Mouse (Mus musculus) kidney, postnatal 10 days (tissue): ENCODE data around the gene Scamp4.

Source experiments
- DNase-seq: peaks from one replicate; pipeline ENCODE4 v3.0.0; 2021; ENCODE audit warnings: mixed read lengths

Gene Scamp4

GRCm38 (mm10) chr10:80602698-80603325 lies at the start of gene Scamp4, which contains the start of gene Adat3:
Gene Scamp4, plus strand, starts transcription at chr10:80602872.
Gene Adat3, plus strand, starts transcription at chr10:80602880.
- DNase-seq: peak; percentile 97

DNA sequence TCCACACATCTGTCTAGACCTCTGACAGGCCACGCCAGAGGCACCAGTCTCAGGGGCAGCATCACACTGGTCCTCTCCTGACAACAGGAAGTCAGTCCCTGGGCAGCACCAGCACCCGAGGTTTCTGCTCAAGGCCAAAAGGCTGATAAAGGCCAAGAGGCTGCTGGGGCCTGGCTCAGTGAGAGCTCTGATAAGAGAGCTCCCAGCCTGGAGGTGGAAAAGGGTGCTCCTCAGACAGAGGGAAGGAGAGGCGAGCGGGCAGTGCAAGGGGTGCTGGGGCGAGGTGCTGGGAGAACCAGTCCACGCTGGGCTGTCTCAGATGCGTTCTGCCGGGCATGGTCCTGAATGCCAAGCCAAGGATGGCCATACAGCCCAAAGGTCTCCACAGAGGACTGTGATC lies 49.1 kb upstream of the Scamp4 start:
- DNase-seq: no peak

GRCm38 (mm10) chr10:80553997-80554396 lies 48.7 kb upstream of the Scamp4 start:
- DNase-seq: no peak

DNA sequence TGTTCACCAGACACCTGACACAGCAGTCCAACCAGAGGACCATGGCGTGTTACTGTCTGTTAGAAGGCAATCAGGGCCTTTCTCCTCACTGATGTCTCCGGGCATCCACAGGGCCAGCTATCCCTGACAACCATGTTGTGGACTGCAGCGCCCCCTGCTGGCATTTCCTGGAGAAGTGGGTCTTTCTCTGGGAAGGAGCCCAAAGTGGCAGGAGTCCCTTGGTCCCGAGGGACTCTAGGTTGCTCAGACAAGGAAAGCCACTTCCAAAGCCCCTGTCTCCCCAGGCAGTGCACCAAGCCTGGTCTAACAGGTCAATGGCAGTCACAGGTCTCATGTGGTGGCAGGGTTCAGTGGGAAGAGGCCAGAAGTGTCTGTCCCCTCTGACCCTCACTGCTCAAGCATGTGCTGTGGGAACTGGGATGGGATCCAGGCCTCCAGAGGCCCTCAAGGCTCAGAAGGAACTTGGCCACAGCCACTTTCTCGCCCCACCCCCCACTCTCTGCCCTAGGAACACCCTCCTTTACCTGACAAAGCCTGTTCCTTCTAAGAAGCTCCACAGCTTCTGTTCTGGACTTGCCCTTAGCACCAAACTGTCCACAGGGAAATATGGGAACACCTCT lies 45.2 kb upstream of the Scamp4 start:
- DNase-seq: peak; percentile 88

DNA sequence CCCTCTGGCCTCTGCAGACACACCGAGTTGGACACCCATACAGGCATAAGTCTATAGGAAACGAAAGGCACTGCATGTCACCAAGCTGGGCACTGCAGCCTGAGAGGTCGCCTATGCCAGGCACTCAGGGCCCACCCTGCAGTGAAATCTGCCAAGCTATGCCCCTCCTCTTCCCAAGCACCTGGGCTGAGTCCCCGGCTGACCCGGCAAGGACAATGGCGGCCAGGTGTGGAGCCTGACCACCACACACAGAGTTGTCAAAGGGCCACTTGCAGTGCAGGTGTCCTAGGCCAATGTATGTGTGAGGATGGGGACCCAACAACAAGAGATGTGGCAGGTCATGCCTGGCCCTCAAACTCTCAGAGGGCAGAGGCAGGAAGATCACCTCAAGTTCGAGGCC lies 43.2 kb upstream of the Scamp4 start:
- no peak for DNase-seq

GRCm38 (mm10) chr10:80560621-80561020 lies 42.1 kb upstream of the Scamp4 start:
- DNase-seq: no peak

GRCm38 (mm10) chr10:80561116-80561944 lies 41.3 kb upstream of the Scamp4 start, which contains the start of gene Rexo1:
Gene Rexo1, minus strand, starts transcription at chr10:80561560.
- DNase-seq: peak; percentile 96

DNA sequence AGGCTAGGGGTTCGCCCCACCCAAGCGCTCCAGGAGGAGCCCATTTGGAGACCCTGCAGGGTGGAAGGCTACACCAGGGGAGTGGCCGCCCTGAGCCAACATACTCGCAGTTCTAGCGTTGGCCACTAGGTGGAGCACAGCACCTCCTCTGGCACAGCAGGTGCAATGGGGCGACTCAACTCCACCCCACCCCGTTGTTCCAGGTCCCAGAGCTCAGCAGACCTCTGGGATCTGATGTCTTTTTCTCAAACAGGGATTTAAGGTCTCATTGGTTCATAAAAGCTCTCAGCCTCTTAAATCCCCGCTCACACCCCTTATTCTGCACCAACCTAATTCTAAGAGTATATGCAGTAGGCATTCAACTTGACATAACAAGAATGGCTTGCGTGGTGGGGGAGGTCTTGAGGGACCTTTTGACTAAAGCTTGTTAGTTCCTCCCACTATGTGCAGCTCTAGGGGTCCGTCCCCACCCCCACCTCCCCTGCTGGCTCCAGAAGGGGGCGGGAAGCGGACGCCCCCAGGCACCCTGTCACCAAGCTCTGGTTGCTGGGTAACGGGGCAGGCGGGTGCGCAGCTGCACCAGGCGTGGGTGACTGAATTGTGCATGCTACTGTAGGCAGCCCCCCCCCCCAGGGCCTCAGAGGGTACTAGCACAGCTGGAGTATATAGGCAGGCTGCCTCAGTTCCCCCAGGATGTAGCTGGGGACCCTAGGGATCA lies 36.1 kb upstream of the Scamp4 start:
- peak; percentile 93 for DNase-seq

GRCm38 (mm10) chr10:80568876-80569275 lies 33.8 kb upstream of the Scamp4 start:
- no peak for DNase-seq

- peak; percentile 78 for DNase-seq
These were observed 33.0 kb upstream of the Scamp4 start for GRCm38 (mm10) chr10:80569664-80570066.

- no peak for DNase-seq
These were observed 32.3 kb upstream of the Scamp4 start for GRCm38 (mm10) chr10:80570419-80570818.

DNA sequence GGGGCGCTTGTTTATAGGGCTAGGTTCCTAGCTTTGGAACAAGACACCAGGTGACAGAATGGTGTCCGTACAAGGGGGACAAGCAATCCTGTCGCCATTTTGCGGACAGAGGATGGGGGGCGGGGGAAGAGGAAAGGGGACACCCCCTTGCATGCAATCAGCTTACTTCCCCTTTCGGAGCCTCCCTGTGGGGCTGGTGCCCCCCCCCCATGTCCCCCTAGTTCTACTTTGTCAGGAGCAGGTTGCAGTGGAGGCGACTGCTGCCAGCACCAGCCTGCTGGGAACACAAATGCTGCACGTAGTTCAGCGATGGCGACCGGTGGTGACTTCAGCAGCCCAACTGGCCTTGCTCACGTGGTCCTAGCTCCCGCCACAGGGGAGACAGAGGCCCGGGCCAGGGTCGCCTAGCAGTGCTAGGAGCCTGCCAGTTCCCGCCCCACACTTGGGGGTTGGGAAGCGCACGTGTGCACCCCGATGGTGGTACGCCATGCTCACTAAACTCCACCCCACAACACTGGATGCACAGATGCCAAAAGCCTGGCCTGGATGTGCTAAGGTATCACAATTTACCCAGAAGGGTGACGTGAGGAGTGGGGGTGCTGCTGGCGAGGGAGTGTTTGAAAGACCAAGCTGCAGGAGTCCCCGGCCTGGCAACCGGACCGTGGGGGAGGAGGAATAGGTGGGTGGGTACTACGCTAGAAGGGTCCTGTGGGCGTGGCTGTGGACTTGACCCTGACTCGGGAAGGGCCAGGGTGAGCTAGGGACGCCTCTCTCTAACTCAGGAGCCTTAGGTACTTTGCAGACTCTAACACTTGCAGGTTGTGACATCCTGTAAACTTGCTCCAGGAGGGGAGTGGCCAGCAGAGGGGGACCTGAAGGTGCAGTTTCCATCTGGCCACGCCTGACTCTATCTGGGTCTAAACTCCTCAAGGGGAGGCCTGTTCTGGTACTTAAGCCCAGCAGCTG lies 31.5 kb upstream of the Scamp4 start:
- peak; percentile 37 for DNase-seq

GRCm38 (mm10) chr10:80572477-80572876 lies 30.2 kb upstream of the Scamp4 start:
- no peak for DNase-seq

- no peak for DNase-seq
These were observed 28.7 kb upstream of the Scamp4 start for GRCm38 (mm10) chr10:80573944-80574343.

DNA sequence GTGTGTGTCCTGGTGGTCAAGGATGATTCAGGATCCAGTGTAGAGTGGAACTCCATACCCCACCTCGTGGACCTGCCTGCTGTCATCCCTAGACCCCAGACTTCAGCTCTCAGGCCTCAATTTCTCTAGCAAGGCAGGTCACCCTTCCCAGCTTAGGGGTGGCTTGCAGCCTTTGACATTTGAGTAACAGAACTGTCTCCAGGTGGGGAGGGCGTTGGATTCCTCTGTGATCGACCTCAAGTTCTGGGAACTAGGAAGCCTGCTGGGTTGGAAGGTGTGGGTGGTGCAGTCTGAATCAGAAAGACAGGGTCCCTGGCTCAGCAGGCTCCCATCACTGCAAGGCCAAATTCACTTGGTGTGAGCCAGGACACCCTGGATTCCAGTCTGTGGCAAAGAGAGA lies 27.8 kb upstream of the Scamp4 start:
- no peak for DNase-seq

DNA sequence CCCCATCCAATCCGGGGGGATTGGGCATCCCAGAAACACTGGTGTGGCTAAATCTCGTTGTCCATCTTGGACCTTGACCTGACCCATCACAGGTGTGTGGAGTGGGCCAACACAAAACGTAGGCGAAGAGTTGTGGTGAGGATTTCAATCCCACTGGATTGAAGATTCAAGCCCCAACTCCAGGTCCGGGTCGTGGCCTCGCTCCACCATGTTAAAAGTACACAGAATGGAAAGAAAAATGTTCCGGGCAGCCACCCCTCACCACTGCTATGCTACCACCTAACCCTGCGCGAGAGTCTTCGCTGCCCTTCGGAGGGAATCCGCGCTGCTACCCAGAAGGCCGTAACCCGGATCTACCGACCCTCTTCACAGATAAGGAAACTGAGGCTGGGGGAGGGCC lies 26.7 kb upstream of the Scamp4 start:
- DNase-seq: no peak

- DNase-seq: peak; percentile 81
These were observed 26.1 kb upstream of the Scamp4 start for GRCm38 (mm10) chr10:80576351-80577194.

GRCm38 (mm10) chr10:80577195-80578130 lies 25.2 kb upstream of the Scamp4 start, which contains the start of gene Klf16:
Gene Klf16, minus strand, starts transcription at chr10:80577321.
- DNase-seq: peak; percentile 99

- DNase-seq: peak; percentile 92
These were observed 24.4 kb upstream of the Scamp4 start for GRCm38 (mm10) chr10:80578131-80578750.
